9 mouse cellular contexts compared by ENCODE assay signal in the genomic region with DNA sequence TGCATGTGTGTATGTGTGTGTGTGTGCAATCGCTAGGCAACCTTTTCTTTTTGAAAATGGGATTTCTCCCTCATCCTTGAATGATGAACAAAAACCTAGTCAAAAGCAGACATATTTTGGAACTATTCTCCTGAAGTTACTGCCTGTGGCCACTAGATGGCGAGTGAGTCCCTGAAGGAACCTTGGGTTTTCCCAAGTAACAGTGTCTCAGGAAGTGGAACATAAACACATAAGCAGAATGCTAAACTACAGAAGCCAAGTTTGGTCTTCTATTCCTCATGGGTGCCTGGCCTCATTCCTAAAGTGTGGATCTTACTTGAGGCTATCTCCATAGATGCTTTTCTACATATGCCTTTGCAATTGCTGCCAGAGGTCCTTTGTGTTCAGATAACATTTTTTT. TPM values are rescaled to one million over a fixed set of nuclear protein-coding genes. Genes with fewer than 3 reads are reported as not detected.
DNase-seq lines count a peak whose midpoint lies in the region; ATAC-seq lines count a peak whose summit lies in the region.
"Had no signal": no experiment of that assay in that cellular context is flagged by ENCODE, and none has a peak within 500 bp of the region (broad histone marks: within the 10 kb centered on the region; RNA-seq: fewer than 3 reads in every experiment).

No protein-coding gene starts in this region.

- no peaks in the 10 kb centered on the region for H3K27me3 ChIP-seq in embryonic facial prominence, embryonic 14.5 days (replicated peaks; ENCODE audit: control insufficient read depth, insufficient read depth, low read length)
- H3K27me3 ChIP-seq in hindbrain, embryonic 16.5 days (replicated peaks; ENCODE audit: control insufficient read depth, insufficient read depth, low read length): no peaks in the 10 kb centered on the region
- H3K27me3 ChIP-seq in liver, embryonic 15.5 days: no peaks in the 10 kb centered on the region
- H3K27me3 ChIP-seq: embryonic facial prominence, embryonic 12.5 days had no signal

- no peak overlapping the region for H3K9ac ChIP-seq in embryonic facial prominence, embryonic 14.5 days (ENCODE audit: low read depth, low read length)
- H3K9ac ChIP-seq in hindbrain, embryonic 16.5 days (ENCODE audit: low read depth, low read length): no peak overlapping the region
- no peak overlapping the region for H3K9ac ChIP-seq in liver, embryonic 15.5 days
- H3K9ac ChIP-seq: embryonic facial prominence, embryonic 12.5 days had no signal

- no peaks in the 10 kb centered on the region for H3K9me3 ChIP-seq in embryonic facial prominence, embryonic 14.5 days (ENCODE audit: control insufficient read depth, low read length)
- no peaks in the 10 kb centered on the region for H3K9me3 ChIP-seq in hindbrain, embryonic 16.5 days (ENCODE audit: control insufficient read depth, low read length)
- no peaks in the 10 kb centered on the region for H3K9me3 ChIP-seq in liver, embryonic 15.5 days (replicated peaks)
- H3K9me3 ChIP-seq: embryonic facial prominence, embryonic 12.5 days had no signal

- H3K4me2 ChIP-seq in embryonic facial prominence, embryonic 14.5 days (ENCODE audit: low read depth, low read length): no peak overlapping the region
- no peak overlapping the region for H3K4me2 ChIP-seq in hindbrain, embryonic 16.5 days (ENCODE audit: low read length)
- peak overlapping the region; percentile 64; the same call in 1 of the 2 replicates for H3K4me2 ChIP-seq in liver, embryonic 15.5 days
- H3K4me2 ChIP-seq: embryonic facial prominence, embryonic 12.5 days had no signal

- no peaks in the 10 kb centered on the region for H3K4me1 ChIP-seq in embryonic facial prominence, embryonic 14.5 days (ENCODE audit: control insufficient read depth, insufficient read depth, low read length)
- H3K4me1 ChIP-seq in hindbrain, embryonic 16.5 days (ENCODE audit: control insufficient read depth, insufficient read depth, low read depth, low read length): peaks cover 15% of the 10 kb centered on the region
- peaks cover 46% of the 10 kb centered on the region for H3K4me1 ChIP-seq in liver, embryonic 15.5 days (replicated peaks)
- H3K4me1 ChIP-seq: embryonic facial prominence, embryonic 12.5 days had no signal

- peaks cover 78% of the 10 kb centered on the region for H3K36me3 ChIP-seq in embryonic facial prominence, embryonic 14.5 days (ENCODE audit: control insufficient read depth, insufficient read depth, low read length)
- peaks cover 4% of the 10 kb centered on the region; the same call in 1 of the 2 replicates for H3K36me3 ChIP-seq in hindbrain, embryonic 16.5 days (ENCODE audit: control insufficient read depth, insufficient read depth, low read length)
- peaks cover 5% of the 10 kb centered on the region for H3K36me3 ChIP-seq in liver, embryonic 15.5 days (replicated peaks)

- no peak overlapping the region for H3K27ac ChIP-seq in embryonic facial prominence, embryonic 14.5 days (replicated peaks; ENCODE audit: low read depth, low read length)
- no peak overlapping the region; the same call in 1 of the 2 replicates for H3K27ac ChIP-seq in hindbrain, embryonic 16.5 days (ENCODE audit: low read depth, low read length)
- no peak overlapping the region for H3K27ac ChIP-seq in liver, embryonic 15.5 days (replicated peaks)
- H3K27ac ChIP-seq: embryonic facial prominence, embryonic 12.5 days had no signal

- DNase-seq in left cerebral cortex, adult 18-20 months (ENCODE audit: low spot score in 2 of 2): peak; percentile 63 to 70
- no peak for DNase-seq in left cerebral cortex, adult 8-10 months (ENCODE audit: low spot score in 2 of 2)
- peak; percentile 53 for DNase-seq in adipocyte (ENCODE audit: low spot score)
- DNase-seq in embryonic facial prominence, embryonic 14.5 days (ENCODE audit: low spot score): peak; percentile 84
- DNase-seq in retina, embryonic 14.5 days (ENCODE audit: low spot score): peak; percentile 79

- 15% methylated on average over 2 of the region's 2 CpGs for WGBS in embryonic facial prominence, embryonic 14.5 days
- WGBS in hindbrain, embryonic 16.5 days: 18% methylated on average over 2 of the region's 2 CpGs
- WGBS in liver, embryonic 15.5 days (ENCODE audit: insufficient replicate concordance): 10% methylated on average over 2 of the region's 2 CpGs

- no peak overlapping the region for H3K4me3 ChIP-seq in embryonic facial prominence, embryonic 14.5 days (ENCODE audit: low read depth, low read length)
- H3K4me3 ChIP-seq in hindbrain, embryonic 16.5 days (ENCODE audit: low read length): no peak overlapping the region
- no peak overlapping the region for H3K4me3 ChIP-seq in liver, embryonic 15.5 days (replicated peaks)
- H3K4me3 ChIP-seq: embryonic facial prominence, embryonic 12.5 days had no signal

- ATAC-seq in embryonic facial prominence, embryonic 14.5 days (ENCODE audit: low read depth): 0 out of 2 replicates have a peak, but pooled peaks have one; percentile 13
- ATAC-seq in hindbrain, embryonic 16.5 days: 0 out of 2 replicates have a peak, but pooled peaks have one; percentile 31
- ATAC-seq in liver, embryonic 15.5 days (ENCODE audit: insufficient read depth): no peak
- no peak for ATAC-seq in megakaryocyte-erythroid progenitor cell, adult 5-6 weeks (replicated peaks; ENCODE audit: low FRiP score, low TSS enrichment, poor library complexity, severe bottlenecking)

RNA-seq across cellular contexts. Expression of gene Gm10577, which starts 22.4 kb away (rescaled TPM):
- total RNA-seq in left cerebral cortex, adult 18-20 months (2021): not detected
- not detected for total RNA-seq in left cerebral cortex, adult 8-10 months (2022)
- not detected in 2 replicates for polyA plus RNA-seq in embryonic facial prominence, embryonic 14.5 days (2014; fragmentation: Nextera tagmentation; extraction: Ambion mirVana)
- not detected in 2 replicates for polyA plus RNA-seq in hindbrain, embryonic 16.5 days (2015; fragmentation: Nextera tagmentation; extraction: Ambion mirVana)
- not detected in 2 replicates for polyA plus RNA-seq in liver, embryonic 15.5 days (2015; fragmentation: Nextera tagmentation; extraction: Ambion mirVana)
- not detected in 2 replicates for total RNA-seq in megakaryocyte-erythroid progenitor cell, adult 5-6 weeks (2014; fragmentation: Nextera tagmentation)
- total RNA-seq in megakaryocyte-erythroid progenitor cell, adult 5-6 weeks (2017): not detected in 2 replicates
- polyA plus RNA-seq: embryonic facial prominence, embryonic 12.5 days had no signal

Comparison
In these comparisons a context has a peak if more than half of its experiments do, and no peak if none do; other contexts are left out.
1. DNase-seq: peak in left cerebral cortex, adult 18-20 months (2 of 2), adipocyte (single experiment), embryonic facial prominence, embryonic 14.5 days (single experiment) and retina, embryonic 14.5 days (single experiment); none in left cerebral cortex, adult 8-10 months (0 of 2).
2. ATAC-seq: peak in embryonic facial prominence, embryonic 14.5 days (single experiment) and hindbrain, embryonic 16.5 days (single experiment); none in liver, embryonic 15.5 days (single experiment) and megakaryocyte-erythroid progenitor cell, adult 5-6 weeks (single experiment).